Mouse (Mus musculus): ENCODE data around the gene Zfp831.

- TF ChIP-seq CTCF (conservative IDR thresholded peaks at IDR 0.05 in 1 of 2, IDR thresholded peaks at IDR 0.05 in 1 of 2; ENCODE audit: low read depth in 2 of 2, low read length in 2 of 2), result no peak
- no peak for TF ChIP-seq POLR2AphosphoS2 (IDR thresholded peaks at IDR 0.05; ENCODE audit: low read depth, low read length)
- TF ChIP-seq EP300 (IDR thresholded peaks at IDR 0.05; ENCODE audit: low read length), result no peak
- no peak for TF ChIP-seq POLR2A (IDR thresholded peaks at IDR 0.05; ENCODE audit: low read depth, low read length)
- TF ChIP-seq HCFC1 (IDR thresholded peaks at IDR 0.05; ENCODE audit: low read depth, low read length), result no peak
- no peak for TF ChIP-seq CHD1 (IDR thresholded peaks at IDR 0.05; ENCODE audit: low read depth, low read length)
- TF ChIP-seq MAX (IDR thresholded peaks at IDR 0.05; ENCODE audit: low read length), result no peak
- TF ChIP-seq UBTF (IDR thresholded peaks at IDR 0.05; ENCODE audit: low read depth, low read length), result no peak
- TF ChIP-seq JUND (conservative IDR thresholded peaks at IDR 0.05; ENCODE audit: low read depth, low read length), result no peak
These were observed 16.5 kb downstream of the Zfp831 start for GRCm38 (mm10) chr2:174659874-174660273.
